Comparison of ENCODE assay signal across 23 mouse cellular contexts in genomic region chr10:97220431-97220830, GRCm38 (mm10).
A peak's percentile ranks its signal among the peaks of the same experiment; 100 is the strongest.
DNase-seq lines count a peak whose midpoint lies in the region; ATAC-seq and TF ChIP-seq lines count a peak whose summit lies in the region.
"Had no signal": no experiment of that assay in that cellular context is flagged by ENCODE, and none has a peak within 500 bp of the region (broad histone marks: within the 10 kb centered on the region; RNA-seq: fewer than 3 reads in every experiment).

No protein-coding gene starts in this region.

- H3K9ac ChIP-seq in kidney, postnatal 0 days (ENCODE audit: low read depth, low read length): no peak overlapping the region
- no peak overlapping the region for H3K9ac ChIP-seq in intestine, embryonic 16.5 days (ENCODE audit: low read depth, low read length)
- H3K9ac ChIP-seq: embryonic facial prominence, embryonic 13.5 days; forebrain, embryonic 13.5 days; hindbrain, embryonic 13.5 days; liver, postnatal 0 days; midbrain, embryonic 15.5 days; neural tube, embryonic 12.5 days had no signal

- TF ChIP-seq CTCF in kidney, postnatal 0 days (IDR thresholded peaks at IDR 0.05; ENCODE audit: low read depth): no peak
- TF ChIP-seq CTCF in cerebellum, adult 2 months (IDR thresholded peaks at IDR 0.05; ENCODE audit: borderline replicate concordance, insufficient read depth, low read depth, low read length): no peak

- no peak overlapping the region for H3K4me2 ChIP-seq in kidney, postnatal 0 days (ENCODE audit: low read length)
- no peak overlapping the region for H3K4me2 ChIP-seq in intestine, embryonic 16.5 days (ENCODE audit: low read depth, low read length)
- H3K4me2 ChIP-seq: embryonic facial prominence, embryonic 13.5 days; forebrain, embryonic 13.5 days; hindbrain, embryonic 13.5 days; midbrain, embryonic 15.5 days; neural tube, embryonic 12.5 days had no signal

- H3K27me3 ChIP-seq in kidney, postnatal 0 days (ENCODE audit: insufficient read depth, low read length): no peaks in the 10 kb centered on the region
- H3K27me3 ChIP-seq in intestine, embryonic 16.5 days (replicated peaks; ENCODE audit: control insufficient read depth, insufficient read depth, low read length): no peaks in the 10 kb centered on the region
- H3K27me3 ChIP-seq in cerebellum, adult 2 months (ENCODE audit: control insufficient read depth, insufficient read depth, low read length): no peaks in the 10 kb centered on the region
- H3K27me3 ChIP-seq: embryonic facial prominence, embryonic 13.5 days; forebrain, embryonic 13.5 days; hindbrain, embryonic 13.5 days; midbrain, embryonic 15.5 days; neural tube, embryonic 12.5 days had no signal

- WGBS in kidney, postnatal 0 days: 34% methylated on average over 3 of the region's 3 CpGs
- 52% methylated on average over 3 of the region's 3 CpGs for WGBS in intestine, embryonic 16.5 days
- over 99% methylated on average over 3 of the region's 3 CpGs for WGBS in cerebellum, adult 2 months

- no peaks in the 10 kb centered on the region for H3K36me3 ChIP-seq in kidney, postnatal 0 days (ENCODE audit: insufficient read depth, low read length)
- no peaks in the 10 kb centered on the region for H3K36me3 ChIP-seq in intestine, embryonic 16.5 days (ENCODE audit: control insufficient read depth, insufficient read depth, low read length)
- H3K36me3 ChIP-seq: embryonic facial prominence, embryonic 13.5 days; hindbrain, embryonic 13.5 days; limb, embryonic 10.5 days; midbrain, embryonic 15.5 days; neural tube, embryonic 12.5 days had no signal

- no peaks in the 10 kb centered on the region for H3K9me3 ChIP-seq in kidney, postnatal 0 days (replicated peaks; ENCODE audit: low read length)
- H3K9me3 ChIP-seq in intestine, embryonic 16.5 days (ENCODE audit: control insufficient read depth, low read length): no peaks in the 10 kb centered on the region
- H3K9me3 ChIP-seq: embryonic facial prominence, embryonic 13.5 days; forebrain, embryonic 13.5 days; hindbrain, embryonic 13.5 days; limb, embryonic 10.5 days; midbrain, embryonic 15.5 days; neural tube, embryonic 12.5 days had no signal

- peak; percentile 7 to 17 for DNase-seq in adrenal gland, postnatal 36 days
- DNase-seq in adrenal gland, adult 18-20 months (ENCODE audit: low spot score in 2 of 2): no peak
- DNase-seq in kidney, postnatal 0 days (ENCODE audit: low spot score): peak; percentile 6
- no peak for DNase-seq in kidney, adult 8-10 months
- no peak for DNase-seq in thymus, postnatal 25 days
- no peak for DNase-seq in cerebellum, adult 2 months
- DNase-seq: B cell, adult 2 months; cerebellum, adult 9-10 months; gastrocnemius, adult 2 months; heart, postnatal 36 days; kidney, postnatal 10 days; liver, postnatal 0 days; right cerebral cortex, postnatal 14 days; spleen, adult 18-20 months had no signal

- H3K4me1 ChIP-seq in kidney, postnatal 0 days (replicated peaks; ENCODE audit: insufficient read depth, low read length): no peaks in the 10 kb centered on the region
- H3K4me1 ChIP-seq in intestine, embryonic 16.5 days (ENCODE audit: control insufficient read depth, insufficient read depth, low read length): peaks cover 3% of the 10 kb centered on the region; the same call in 1 of the 2 replicates
- H3K4me1 ChIP-seq in cerebellum, adult 2 months (ENCODE audit: control insufficient read depth, insufficient read depth, low read length): no peaks in the 10 kb centered on the region
- H3K4me1 ChIP-seq: hindbrain, embryonic 13.5 days; limb, embryonic 10.5 days; midbrain, embryonic 15.5 days; neural tube, embryonic 12.5 days had no signal

- TF ChIP-seq POLR2A in cerebellum, adult 2 months (IDR thresholded peaks at IDR 0.05; ENCODE audit: borderline replicate concordance, insufficient read depth, low read length): no peak

- H3K4me3 ChIP-seq in kidney, postnatal 0 days (replicated peaks; ENCODE audit: low read depth, low read length): no peak overlapping the region
- H3K4me3 ChIP-seq in intestine, embryonic 16.5 days (ENCODE audit: low read length): no peak overlapping the region
- no peak overlapping the region for H3K4me3 ChIP-seq in cerebellum, adult 2 months (replicated peaks; ENCODE audit: insufficient read depth, low read depth, low read length)
- H3K4me3 ChIP-seq: embryonic facial prominence, embryonic 13.5 days; forebrain, embryonic 13.5 days; gastrocnemius, adult 2 months; hindbrain, embryonic 13.5 days; layer of hippocampus, adult 2 months; limb, embryonic 10.5 days; midbrain, embryonic 15.5 days; neural tube, embryonic 12.5 days had no signal

- H3K27ac ChIP-seq in kidney, postnatal 0 days: no peak overlapping the region
- H3K27ac ChIP-seq in intestine, embryonic 16.5 days (ENCODE audit: low read length): peak overlapping the region; percentile 54; the same call in 1 of the 2 replicates
- H3K27ac ChIP-seq in cerebellum, adult 2 months (ENCODE audit: insufficient read depth, low read length): no peak overlapping the region
- H3K27ac ChIP-seq: embryonic facial prominence, embryonic 13.5 days; forebrain, embryonic 13.5 days; gastrocnemius, adult 2 months; hindbrain, embryonic 13.5 days; layer of hippocampus, adult 2 months; limb, embryonic 10.5 days; midbrain, embryonic 15.5 days; neural tube, embryonic 12.5 days had no signal

- no peak for ATAC-seq in kidney, postnatal 0 days (replicated peaks; ENCODE audit: low FRiP score, low read depth)
- ATAC-seq in intestine, embryonic 16.5 days: peak; percentile 98
- ATAC-seq: activated CD4-positive, CD25-positive, alpha-beta regulatory T cell, adult 4 months; liver, postnatal 0 days; midbrain, embryonic 15.5 days had no signal

Comparison
In these comparisons a context has a peak if more than half of its experiments do, and no peak if none do; other contexts are left out.
1. DNase-seq: peak in adrenal gland, postnatal 36 days (2 of 2) and kidney, postnatal 0 days (single experiment); none in adrenal gland, adult 18-20 months (0 of 2), kidney, adult 8-10 months (0 of 2), thymus, postnatal 25 days (single experiment) and cerebellum, adult 2 months (0 of 2).